Mouse (Mus musculus) bone marrow macrophage, adult 2 months (primary cell): ENCODE data around the gene Kcna3.

Source experiments
- CTCF ChIP-seq: IDR thresholded peaks from 2 replicates; pipeline ENCODE4 v1.5.1; 2012; ENCODE audit warnings: low read depth, mild to moderate bottlenecking, low read length, moderate library complexity
- POLR2A ChIP-seq: IDR thresholded peaks from 2 replicates; pipeline ENCODE4 v1.6.1; 2012; ENCODE audit warnings: mild to moderate bottlenecking, low read depth, low read length, borderline replicate concordance

GRCm38 (mm10) chr3:107087410-107087809, 51.4 kb downstream of the Kcna3 start:
- no peak for TF ChIP-seq CTCF
- TF ChIP-seq POLR2A: no peak
